Mouse (Mus musculus) neural tube, embryonic 11.5 days (tissue): ENCODE measurements around the gene Fcgrt. TPM values are rescaled to one million over a fixed set of nuclear protein-coding genes. Genes with fewer than 3 reads are reported as not detected.

ENCODE experiments used
- ATAC-seq: fragments of 200-750 bp; cut with Nextera tagmentation; 2 replicates; pipeline ENCODE4 v1.8.0; 2017; ENCODE audit warnings: moderate number of reproducible peaks, mild to moderate bottlenecking, moderate TSS enrichment, moderate library complexity; ENCODE audit not compliant: insufficient read depth, low FRiP score, low TSS enrichment
- DNase-seq: peaks from one replicate; pipeline ENCODE4 v3.0.0-alpha.2; 2015; ENCODE audit warnings: low spot score
- H3K27ac ChIP-seq: fragments of 300-500 bp; sonication (generic); 2 replicates; pipeline ENCODE4 v1.5.1; 2014; ENCODE audit warnings: low read depth, mild to moderate bottlenecking, low read length
- H3K27me3 ChIP-seq: fragments of 300-500 bp; sonication (generic); 2 replicates; pipeline ENCODE4 v1.6.1; 2014; ENCODE audit warnings: mild to moderate bottlenecking, low read length, mixed read lengths; ENCODE audit not compliant: control insufficient read depth, insufficient read depth
- H3K36me3 ChIP-seq: fragments of 300-500 bp; sonication (generic); 2 replicates; pipeline ENCODE4 v1.6.1; 2014; ENCODE audit warnings: mild to moderate bottlenecking, low read length, moderate library complexity, mixed read lengths; ENCODE audit not compliant: control insufficient read depth, insufficient read depth
- H3K4me1 ChIP-seq: fragments of 300-500 bp; sonication (generic); 2 replicates; pipeline ENCODE4 v1.6.1; 2014; ENCODE audit warnings: low read length, mixed read lengths; ENCODE audit not compliant: control insufficient read depth, insufficient read depth
- H3K4me2 ChIP-seq: fragments of 300-500 bp; sonication (generic); 2 replicates; pipeline ENCODE4 v1.6.1; 2014; ENCODE audit warnings: low read depth, mild to moderate bottlenecking, moderate library complexity
- H3K4me3 ChIP-seq: fragments of 300-500 bp; sonication (generic); 2 replicates; pipeline ENCODE4 v1.5.1; 2014; ENCODE audit warnings: low read depth, low read length
- H3K9ac ChIP-seq: fragments of 300-500 bp; sonication (generic); 2 replicates; pipeline ENCODE4 v1.6.1; 2014; ENCODE audit warnings: mild to moderate bottlenecking, low read length
- H3K9me3 ChIP-seq: fragments of 300-500 bp; sonication (generic); 2 replicates; pipeline ENCODE4 v1.6.1; 2016; ENCODE audit warnings: low read length; ENCODE audit not compliant: control insufficient read depth
- WGBS: fragments of 180-500 bp; shearing (Covaris S2); extraction: QIAGEN DNeasy Blood & Tissue Kit; methylation state at CpG from one replicate; pipeline ENCODE4 v1.1.7; 2014; 5-methylcytosine and 5-hydroxymethylcytosine counted together
- polyA plus RNA-seq: library from polyadenylated mRNA; unstranded; fragments of >200 nt; fragmentation: Nextera tagmentation; extraction: Ambion mirVana; gene quantifications from 2 replicates; pipeline ENCODE4 v1.2.1, GENCODE M21; 2014

Fcgrt gene
- polyA plus RNA-seq, 1 experiment from 2014 or later = 12.8 TPM

- Histone ChIP-seq H3K27ac (no peak overlapping the region), H3K4me2 (no peak overlapping the region), H3K4me3 (no peak overlapping the region), H3K9ac (no peak overlapping the region), H3K9me3 (no peaks in the 10 kb centered on the region), H3K36me3 (no peaks in the 10 kb centered on the region; the same call in 1 of the 2 replicates), H3K4me1 (no peaks in the 10 kb centered on the region), H3K27me3 (no peaks in the 10 kb centered on the region)
- WGBS = 91% methylated on average over 30 of the region's 30 CpGs
- ATAC-seq = no peak
- no peak for DNase-seq
Observed at GRCm38 (mm10) chr7:45076501-45076900, 27.1 kb downstream of the Fcgrt start.

- Histone ChIP-seq H3K27ac (no peak overlapping the region), H3K27me3 (no peaks in the 10 kb centered on the region), H3K9ac (no peak overlapping the region), H3K36me3 (no peaks in the 10 kb centered on the region; the same call in 1 of the 2 replicates), H3K4me3 (no peak overlapping the region), H3K9me3 (no peaks in the 10 kb centered on the region), H3K4me1 (no peaks in the 10 kb centered on the region), H3K4me2 (no peak overlapping the region)
- ATAC-seq (no peak), DNase-seq (no peak)
- 93% methylated on average over 4 of the region's 4 CpGs for WGBS
Observed at GRCm38 (mm10) chr7:45075405-45075804, 28.2 kb downstream of the Fcgrt start.

GRCm38 (mm10) chr7:45073949-45074348, 29.7 kb downstream of the Fcgrt start:
- Histone ChIP-seq H3K9me3 (no peaks in the 10 kb centered on the region), H3K4me3 (no peak overlapping the region), H3K9ac (no peak overlapping the region), H3K27me3 (no peaks in the 10 kb centered on the region), H3K4me1 (no peaks in the 10 kb centered on the region), H3K27ac (no peak overlapping the region), H3K36me3 (no peaks in the 10 kb centered on the region; the same call in 1 of the 2 replicates), H3K4me2 (no peak overlapping the region)
- ATAC-seq = no peak
- WGBS = 88% methylated on average over 12 of the region's 12 CpGs
- no peak for DNase-seq

GRCm38 (mm10) chr7:45073171-45073707, 30.4 kb downstream of the Fcgrt start:
- Histone ChIP-seq H3K4me2 (no peak overlapping the region), H3K9ac (no peak overlapping the region), H3K27ac (no peak overlapping the region), H3K4me1 (no peaks in the 10 kb centered on the region), H3K36me3 (no peaks in the 10 kb centered on the region; the same call in 1 of the 2 replicates), H3K4me3 (no peak overlapping the region), H3K27me3 (no peaks in the 10 kb centered on the region), H3K9me3 (no peaks in the 10 kb centered on the region)
- DNase-seq (no peak), ATAC-seq (no peak)
- WGBS = 81% methylated on average over 7 of the region's 7 CpGs

- ATAC-seq = no peak
- WGBS = 88% methylated on average over 2 of the region's 2 CpGs
- Histone ChIP-seq H3K9me3 (no peaks in the 10 kb centered on the region; the same call in 1 of the 2 replicates), H3K27me3 (no peaks in the 10 kb centered on the region), H3K27ac (no peak overlapping the region), H3K9ac (no peak overlapping the region), H3K4me3 (no peak overlapping the region), H3K4me2 (no peak overlapping the region), H3K36me3 (no peaks in the 10 kb centered on the region; the same call in 1 of the 2 replicates), H3K4me1 (no peaks in the 10 kb centered on the region)
- DNase-seq = no peak
Observed at GRCm38 (mm10) chr7:45072230-45072629, 31.4 kb downstream of the Fcgrt start.

DNA sequence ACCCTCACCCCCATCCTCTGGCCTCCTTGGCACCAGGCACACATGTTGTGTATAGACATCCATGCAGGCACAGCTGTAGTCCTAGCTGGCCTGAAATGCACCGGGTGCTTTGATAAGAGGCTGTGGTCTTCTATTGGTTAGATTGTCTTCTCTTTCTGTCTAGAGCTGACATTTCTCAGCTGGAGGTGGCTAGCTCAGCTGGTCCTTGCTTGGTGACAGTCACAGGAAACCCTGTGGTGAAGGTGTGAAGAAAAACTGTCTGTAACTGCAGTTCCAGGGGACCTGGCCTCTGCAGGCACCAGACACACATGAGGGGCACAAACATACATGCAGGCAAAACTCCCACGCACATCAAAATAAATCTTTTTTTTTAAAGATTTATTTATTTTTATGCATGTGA, 34.0 kb downstream of the Fcgrt start:
- Histone ChIP-seq H3K4me2 (no peak overlapping the region), H3K9me3 (no peaks in the 10 kb centered on the region; the same call in 1 of the 2 replicates), H3K4me1 (no peaks in the 10 kb centered on the region), H3K27ac (no peak overlapping the region), H3K9ac (no peak overlapping the region), H3K36me3 (no peaks in the 10 kb centered on the region), H3K27me3 (no peaks in the 10 kb centered on the region), H3K4me3 (no peak overlapping the region)
- DNase-seq (no peak), ATAC-seq (no peak)
- WGBS = 97% methylated on average over 2 of the region's 2 CpGs

- 28% methylated on average over 5 of the region's 5 CpGs for WGBS
- Histone ChIP-seq H3K4me3 (no peak overlapping the region), H3K4me1 (0 out of 2 replicates have a peak, but pooled peaks cover 4% of the 10 kb centered on the region), H3K36me3 (no peaks in the 10 kb centered on the region), H3K27ac (no peak overlapping the region), H3K27me3 (no peaks in the 10 kb centered on the region), H3K9me3 (no peaks in the 10 kb centered on the region; the same call in 1 of the 2 replicates), H3K9ac (no peak overlapping the region), H3K4me2 (no peak overlapping the region)
- DNase-seq (peak; percentile 54), ATAC-seq (no peak)
Observed at GRCm38 (mm10) chr7:45068000-45068318, 35.7 kb downstream of the Fcgrt start.

DNA sequence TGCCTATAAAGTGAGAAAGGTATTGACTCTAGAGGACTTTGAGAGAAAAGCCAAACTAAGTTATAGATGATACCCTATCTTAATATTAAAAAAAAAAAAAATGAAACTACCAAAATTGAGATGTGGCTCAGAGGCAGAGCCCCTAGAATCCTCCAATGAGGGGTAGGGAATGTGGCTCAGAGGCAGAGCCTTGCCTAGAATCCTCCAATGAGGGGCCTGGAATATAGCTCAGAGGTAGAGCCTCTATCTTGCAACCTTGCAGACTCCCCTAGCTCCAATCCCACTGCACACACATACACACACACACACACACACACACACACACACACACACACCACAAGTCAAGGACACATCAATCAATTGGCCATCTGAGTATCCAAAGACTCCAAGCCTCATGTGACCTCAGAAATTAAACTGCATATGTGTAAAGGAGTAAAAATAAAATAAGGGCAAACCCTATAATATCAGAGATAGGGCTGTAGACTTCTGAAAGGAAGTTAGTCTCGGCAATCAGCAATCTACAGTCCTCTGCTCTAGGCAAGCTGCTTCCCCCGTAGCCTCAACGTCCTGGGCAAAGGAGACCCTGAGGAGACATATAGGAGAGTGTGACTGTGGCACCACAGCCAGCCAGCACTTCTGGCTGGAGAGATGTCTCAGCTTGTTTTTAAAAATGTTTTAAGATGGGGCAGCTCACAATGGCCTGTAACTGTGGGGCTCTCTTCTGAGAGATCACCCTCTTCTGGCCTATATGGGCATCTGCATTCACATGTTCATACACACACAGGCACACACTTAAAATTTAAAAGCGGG, 36.3 kb downstream of the Fcgrt start:
- DNase-seq (no peak), ATAC-seq (no peak)
- WGBS = 76% methylated on average over 4 of the region's 4 CpGs
- no peaks in the 10 kb centered on the region for H3K27me3 ChIP-seq
- no peak overlapping the region for H3K9ac ChIP-seq
- no peak overlapping the region for H3K4me2 ChIP-seq
- 0 out of 2 replicates have a peak, but pooled peaks cover 4% of the 10 kb centered on the region for H3K4me1 ChIP-seq
- no peaks in the 10 kb centered on the region; the same call in 1 of the 2 replicates for H3K9me3 ChIP-seq
- H3K27ac ChIP-seq = no peak overlapping the region
- H3K36me3 ChIP-seq = no peaks in the 10 kb centered on the region
- H3K4me3 ChIP-seq = no peak overlapping the region
